Mouse (Mus musculus) stomach, embryonic 15.5 days (tissue): ENCODE results near the gene Il1f5. TPM values are rescaled to one million over a fixed set of nuclear protein-coding genes. Genes with fewer than 3 reads are reported as not detected.

Source experiments
- ATAC-seq: fragments of 200-750 bp; cut with Nextera tagmentation; 2 replicates; pipeline ENCODE4 v1.8.0; 2017; ENCODE audit warnings: low read depth, moderate number of reproducible peaks, moderate TSS enrichment; ENCODE audit not compliant: insufficient read depth, low FRiP score
- H3K27ac ChIP-seq: fragments of 300-500 bp; sonication (generic); 2 replicates; pipeline ENCODE4 v1.5.1; 2015; ENCODE audit warnings: mild to moderate bottlenecking, inconsistent platforms
- H3K27me3 ChIP-seq: fragments of 300-500 bp; sonication (generic); replicated peaks from 2 replicates; pipeline ENCODE4 v1.6.1; 2015; ENCODE audit warnings: inconsistent platforms
- H3K36me3 ChIP-seq: fragments of 300-500 bp; sonication (generic); 2 replicates; pipeline ENCODE4 v1.6.1; 2015; ENCODE audit warnings: inconsistent platforms
- H3K4me1 ChIP-seq: fragments of 300-500 bp; sonication (generic); 2 replicates; pipeline ENCODE4 v1.6.1; 2015; ENCODE audit warnings: inconsistent platforms
- H3K4me2 ChIP-seq: fragments of 300-500 bp; sonication (generic); 2 replicates; pipeline ENCODE4 v1.6.1; 2015; ENCODE audit warnings: mild to moderate bottlenecking, inconsistent platforms
- H3K4me3 ChIP-seq: fragments of 300-500 bp; sonication (generic); replicated peaks from 2 replicates; pipeline ENCODE4 v1.5.1; 2015; ENCODE audit warnings: inconsistent platforms
- H3K9ac ChIP-seq: fragments of 300-500 bp; sonication (generic); 2 replicates; pipeline ENCODE4 v1.6.1; 2015; ENCODE audit warnings: inconsistent platforms
- H3K9me3 ChIP-seq: fragments of 300-500 bp; sonication (generic); 2 replicates; pipeline ENCODE4 v1.6.1; 2016; ENCODE audit warnings: inconsistent platforms
- WGBS: fragments of 180-500 bp; shearing (Covaris S2); methylation state at CpG from one replicate; pipeline ENCODE4 v1.1.7; 2015; 5-methylcytosine and 5-hydroxymethylcytosine counted together
- polyA plus RNA-seq: library from polyadenylated mRNA; unstranded; fragments of >200 nt; fragmentation: Nextera tagmentation; extraction: Ambion mirVana; gene quantifications from 2 replicates; pipeline ENCODE4 v1.2.1, GENCODE M21; 2015

Il1f5 gene
- polyA plus RNA-seq, result 0.13 TPM in 1 of 2 replicates, not detected in the other

DNA sequence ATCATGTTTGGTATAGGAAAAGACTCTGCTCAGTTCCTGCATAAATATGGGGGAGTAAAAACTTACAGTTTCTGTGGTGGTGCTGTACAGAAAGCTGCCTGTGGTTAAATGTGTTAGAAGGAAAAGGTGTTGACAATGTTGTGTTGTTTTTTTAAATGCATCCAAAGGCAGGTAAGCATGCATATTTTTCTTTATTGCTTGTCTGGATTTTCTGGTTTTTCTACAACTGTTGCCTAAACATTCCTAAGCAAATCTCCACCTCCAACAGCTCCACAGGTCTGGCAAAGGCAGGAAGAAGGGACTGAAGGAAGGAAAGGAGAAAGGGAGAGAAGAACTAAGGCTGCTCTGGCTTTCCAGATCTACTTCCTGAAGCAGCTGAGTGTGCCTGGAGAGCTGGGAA, at the start of gene Il1f5:
Gene Il1f5, plus strand, starts transcription at position 301 of the 400 bp plus-strand sequence.
- Histone ChIP-seq H3K4me2 (no peak within 1 kb of the TSS), H3K4me1 (no peaks in the 10 kb centered on the region), H3K9me3 (no peaks in the 10 kb centered on the region), H3K4me3 (no peak within 1 kb of the TSS), H3K27ac (no peak within 1 kb of the TSS), H3K36me3 (no peaks in the 10 kb centered on the region), H3K27me3 (no peaks in the 10 kb centered on the region), H3K9ac (no peak within 1 kb of the TSS)
- ATAC-seq, result no peak

DNA sequence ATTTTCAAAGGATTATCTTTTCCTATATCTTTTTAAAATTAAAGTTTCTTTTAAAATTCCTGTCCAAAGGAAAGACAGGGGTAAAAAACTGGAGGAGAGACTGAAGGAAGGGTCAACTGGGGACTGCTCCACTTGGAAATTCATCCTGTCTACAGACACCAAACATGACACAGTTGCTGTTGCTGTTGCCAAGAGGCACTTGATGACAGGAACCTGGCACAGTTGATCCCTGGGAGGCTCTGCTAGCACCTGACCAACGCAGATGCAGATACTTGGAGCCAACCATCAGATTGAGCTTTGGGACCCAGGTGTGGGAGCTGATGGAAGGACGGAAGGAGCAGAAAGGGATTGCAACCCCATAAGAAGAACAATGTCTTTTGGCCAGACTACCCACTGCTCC, 49.6 kb upstream of the Il1f5 start:
- Histone ChIP-seq H3K4me1 (no peaks in the 10 kb centered on the region), H3K36me3 (no peaks in the 10 kb centered on the region), H3K9ac (no peak overlapping the region), H3K9me3 (no peaks in the 10 kb centered on the region), H3K27me3 (no peaks in the 10 kb centered on the region), H3K27ac (no peak overlapping the region), H3K4me3 (no peak overlapping the region), H3K4me2 (no peak overlapping the region)
- 82% methylated on average over 2 of the region's 2 CpGs for WGBS
- no peak for ATAC-seq

DNA sequence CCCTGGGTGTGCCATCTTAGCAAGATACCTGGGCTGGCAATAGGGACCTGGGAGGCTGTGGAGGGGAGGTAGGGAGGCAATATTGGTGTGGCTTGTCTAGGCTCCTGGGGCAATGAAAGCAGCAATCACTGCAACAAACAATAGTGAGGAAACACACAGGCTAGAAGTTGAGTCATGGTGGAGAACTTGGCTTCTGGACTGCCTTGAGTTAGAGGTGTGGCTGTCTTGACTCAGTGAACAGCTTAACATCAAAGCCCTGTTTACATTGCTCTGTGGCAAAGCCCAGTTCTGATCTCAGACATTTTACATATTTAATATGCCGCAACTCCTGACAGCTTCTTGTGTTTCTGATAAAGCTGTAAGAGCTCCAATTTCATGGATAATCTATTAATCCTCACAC, 9.3 kb upstream of the Il1f5 start:
- 85% methylated on average over 1 of the region's 1 CpGs for WGBS
- Histone ChIP-seq H3K9me3 (no peaks in the 10 kb centered on the region), H3K27ac (no peak overlapping the region), H3K4me1 (no peaks in the 10 kb centered on the region), H3K4me3 (no peak overlapping the region), H3K36me3 (no peaks in the 10 kb centered on the region), H3K4me2 (no peak overlapping the region), H3K27me3 (no peaks in the 10 kb centered on the region), H3K9ac (no peak overlapping the region)
- ATAC-seq, result no peak

DNA sequence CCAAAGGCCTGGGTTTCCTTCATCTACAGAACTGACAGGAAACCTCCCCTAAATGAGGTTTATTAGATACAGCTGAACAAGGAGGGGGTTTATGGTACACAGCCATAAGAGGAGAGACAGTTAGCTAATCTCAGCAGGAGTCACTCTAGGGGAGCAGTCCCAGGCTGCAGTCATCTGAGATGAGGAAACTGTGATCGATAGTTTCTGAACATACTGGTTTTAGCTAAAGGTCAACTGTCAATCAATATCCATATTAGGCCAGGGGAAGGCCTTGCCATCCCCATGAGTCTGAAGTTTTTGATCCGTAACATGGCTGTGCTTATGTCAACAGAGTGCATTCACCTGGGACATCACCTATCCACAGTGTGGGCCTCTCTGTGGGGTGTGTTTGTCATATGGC, 3.1 kb upstream of the Il1f5 start:
- WGBS, result 78% methylated on average over 2 of the region's 2 CpGs
- Histone ChIP-seq H3K9me3 (no peaks in the 10 kb centered on the region), H3K27ac (no peak overlapping the region), H3K27me3 (no peaks in the 10 kb centered on the region), H3K9ac (no peak overlapping the region), H3K36me3 (no peaks in the 10 kb centered on the region), H3K4me2 (no peak overlapping the region), H3K4me3 (no peak overlapping the region), H3K4me1 (no peaks in the 10 kb centered on the region)
- ATAC-seq, result no peak

DNA sequence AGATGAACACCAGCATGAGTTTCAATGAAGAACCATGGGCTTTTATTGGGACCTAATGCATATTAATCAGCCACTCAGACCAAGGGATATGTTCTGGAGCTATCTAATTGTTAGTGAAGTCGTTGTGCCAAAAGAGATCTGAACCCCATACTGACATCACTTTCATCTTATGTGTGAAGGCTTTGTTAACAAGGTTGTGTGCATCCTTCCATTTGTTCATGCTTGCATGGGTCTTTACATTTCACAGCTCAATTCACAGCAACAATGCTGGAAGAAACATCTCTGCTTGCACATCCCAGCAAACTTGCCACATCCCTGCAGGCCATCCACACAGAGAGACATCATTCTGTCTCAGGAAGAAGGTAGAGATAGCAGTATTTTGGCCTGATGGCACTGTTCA, 1.6 kb upstream of the Il1f5 start:
- Histone ChIP-seq H3K9me3 (no peaks in the 10 kb centered on the region), H3K9ac (no peak overlapping the region), H3K36me3 (no peaks in the 10 kb centered on the region), H3K4me2 (no peak overlapping the region), H3K4me3 (no peak overlapping the region), H3K27me3 (no peaks in the 10 kb centered on the region), H3K27ac (no peak overlapping the region), H3K4me1 (no peaks in the 10 kb centered on the region)
- no peak for ATAC-seq
- 37% methylated on average over 1 of the region's 1 CpGs for WGBS

DNA sequence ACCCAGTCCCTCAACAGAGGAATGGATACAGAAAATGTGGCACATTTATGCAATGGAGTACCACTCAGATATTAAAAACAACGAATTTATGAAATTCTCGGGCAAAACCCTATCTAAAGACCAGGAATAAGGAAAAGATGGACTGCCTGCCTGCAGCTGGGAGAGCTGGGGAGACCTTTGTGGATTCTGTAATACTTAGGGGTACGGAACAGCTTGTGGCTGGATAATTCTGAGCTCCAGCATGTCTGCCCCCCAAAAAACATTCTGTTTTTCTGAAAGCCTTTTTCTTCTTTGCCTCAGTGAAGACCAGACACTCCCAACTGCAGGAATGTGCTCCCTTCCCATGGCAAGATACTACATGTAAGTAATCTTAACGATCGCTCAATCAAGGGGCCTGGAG, 14.1 kb downstream of the Il1f5 start, which contains the start of gene Il1f10:
Gene Il1f10, plus strand, starts transcription at position 301 of the 400 bp plus-strand sequence.
- Histone ChIP-seq H3K27me3 (no peaks in the 10 kb centered on the region), H3K9ac (no peak within 1 kb of the TSS), H3K4me3 (no peak within 1 kb of the TSS), H3K4me1 (no peaks in the 10 kb centered on the region), H3K27ac (no peak within 1 kb of the TSS), H3K36me3 (no peaks in the 10 kb centered on the region), H3K4me2 (no peak within 1 kb of the TSS), H3K9me3 (no peaks in the 10 kb centered on the region)
- 66% methylated on average over 5 of the region's 5 CpGs for WGBS
- no peak for ATAC-seq

DNA sequence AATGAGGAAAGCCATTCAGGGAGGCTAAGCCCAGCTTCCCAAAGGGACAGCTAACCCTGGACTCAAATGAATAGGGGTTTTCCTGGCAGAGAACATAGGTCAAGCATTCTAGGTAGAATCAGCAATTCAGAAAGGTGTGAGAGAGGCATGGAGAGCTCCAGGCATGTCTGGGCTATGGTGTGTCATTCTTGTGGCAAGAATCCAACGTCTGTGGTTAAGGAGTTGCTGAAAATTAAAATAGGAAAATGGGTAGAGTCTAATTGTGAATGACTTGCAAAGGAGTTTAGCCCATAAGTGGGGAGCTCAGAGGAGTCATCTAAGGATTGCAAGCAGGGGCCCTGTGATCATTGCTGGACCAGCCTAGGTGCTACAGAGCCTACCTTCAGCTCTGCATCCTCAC, 17.9 kb downstream of the Il1f5 start:
- no peaks in the 10 kb centered on the region for H3K9me3 ChIP-seq
- H3K4me2 ChIP-seq, result no peak overlapping the region
- no peak overlapping the region for H3K9ac ChIP-seq
- H3K27ac ChIP-seq, result no peak overlapping the region
- no peak overlapping the region for H3K4me3 ChIP-seq
- no peaks in the 10 kb centered on the region for H3K4me1 ChIP-seq
- no peaks in the 10 kb centered on the region for H3K27me3 ChIP-seq
- ATAC-seq, result no peak
- no peaks in the 10 kb centered on the region for H3K36me3 ChIP-seq
- WGBS, result 28% methylated on average over 1 of the region's 1 CpGs

DNA sequence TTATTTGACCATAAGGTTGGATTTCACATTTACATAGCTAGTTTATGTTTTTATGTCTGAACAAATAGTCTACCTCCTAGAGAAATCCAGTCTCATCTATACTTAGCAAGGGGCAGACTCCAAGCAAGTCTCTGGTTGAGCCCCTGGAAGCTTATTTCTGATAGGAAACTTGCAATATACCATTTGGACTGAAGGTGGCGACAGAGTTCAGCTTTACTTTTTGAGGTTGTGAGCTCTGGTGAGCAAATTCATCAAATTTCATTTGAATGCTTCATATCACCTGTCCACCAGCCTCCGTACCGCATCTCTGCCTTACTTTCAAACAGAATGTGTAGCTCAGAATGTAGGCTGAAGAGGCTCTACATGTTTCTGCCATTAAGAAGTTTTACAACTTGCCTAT, 20.1 kb downstream of the Il1f5 start:
- no peaks in the 10 kb centered on the region for H3K36me3 ChIP-seq
- no peaks in the 10 kb centered on the region for H3K4me1 ChIP-seq
- no peak overlapping the region for H3K4me2 ChIP-seq
- WGBS, result 4% methylated on average over 3 of the region's 3 CpGs
- H3K4me3 ChIP-seq, result no peak overlapping the region
- H3K27ac ChIP-seq, result no peak overlapping the region
- H3K9ac ChIP-seq, result no peak overlapping the region
- no peaks in the 10 kb centered on the region for H3K9me3 ChIP-seq
- H3K27me3 ChIP-seq, result no peaks in the 10 kb centered on the region
- ATAC-seq, result no peak

DNA sequence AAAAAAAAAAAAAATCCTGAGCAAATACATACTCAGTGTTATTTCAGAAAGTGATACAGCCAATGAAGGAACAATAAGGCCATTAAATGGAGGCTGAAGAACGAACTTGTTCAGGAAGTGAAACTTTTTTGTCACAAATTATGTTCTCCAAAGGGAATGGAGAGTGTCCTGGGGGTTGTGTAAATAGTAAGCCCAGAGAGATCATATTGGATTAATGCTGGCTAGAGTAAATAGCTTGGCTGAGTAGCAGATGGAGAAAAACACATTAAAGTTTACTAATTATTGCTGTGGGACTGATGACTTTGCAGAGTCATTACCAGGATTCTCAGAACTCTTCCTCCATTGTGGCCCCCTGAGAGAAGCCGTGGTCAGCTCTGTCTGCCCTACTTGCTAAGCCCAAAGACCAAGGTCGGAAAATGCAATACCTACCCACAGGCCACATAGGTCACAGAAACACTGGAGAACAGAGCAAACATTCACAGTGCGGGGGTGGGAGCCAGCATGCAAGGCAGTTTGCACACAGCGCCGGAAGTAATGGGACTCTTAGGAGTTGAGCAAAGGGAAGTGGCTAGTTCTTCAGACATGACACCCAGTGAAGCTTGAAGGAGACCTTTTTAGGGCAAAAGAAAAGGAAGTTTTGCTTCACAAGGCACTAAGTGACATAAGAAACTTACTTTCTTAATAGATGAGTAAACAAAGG, 34.7 kb downstream of the Il1f5 start:
- Histone ChIP-seq H3K36me3 (no peaks in the 10 kb centered on the region), H3K4me3 (no peak overlapping the region), H3K4me2 (no peak overlapping the region), H3K9ac (no peak overlapping the region), H3K27ac (no peak overlapping the region), H3K4me1 (no peaks in the 10 kb centered on the region), H3K27me3 (no peaks in the 10 kb centered on the region), H3K9me3 (no peaks in the 10 kb centered on the region)
- WGBS, result 56% methylated on average over 6 of the region's 6 CpGs
- no peak; the same call in 1 of the 2 replicates for ATAC-seq

DNA sequence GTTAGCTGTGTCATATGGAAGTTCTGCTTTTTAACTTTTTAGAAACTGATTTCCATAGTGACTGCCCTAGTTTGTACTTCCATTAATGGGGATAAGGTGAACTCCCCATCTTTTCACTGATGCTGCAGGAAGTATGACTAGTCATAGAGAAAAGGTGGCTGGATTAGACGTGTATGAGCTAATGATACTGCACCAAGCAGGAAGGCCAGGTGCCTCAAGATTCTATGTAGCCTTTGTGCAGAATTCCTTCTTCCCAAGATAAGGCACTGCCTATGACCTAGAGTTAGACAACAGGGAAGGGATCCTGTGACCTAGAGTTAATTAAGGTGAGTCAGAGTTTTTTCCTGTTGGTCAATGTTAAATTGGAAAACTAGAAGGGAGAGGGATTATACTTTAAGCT, 40.2 kb downstream of the Il1f5 start:
- no peaks in the 10 kb centered on the region for H3K36me3 ChIP-seq
- no peak overlapping the region for H3K4me3 ChIP-seq
- WGBS, result 73% methylated on average over 1 of the region's 1 CpGs
- no peaks in the 10 kb centered on the region for H3K9me3 ChIP-seq
- H3K4me2 ChIP-seq, result no peak overlapping the region
- no peak overlapping the region for H3K27ac ChIP-seq
- ATAC-seq, result no peak
- H3K4me1 ChIP-seq, result no peaks in the 10 kb centered on the region
- no peaks in the 10 kb centered on the region for H3K27me3 ChIP-seq
- H3K9ac ChIP-seq, result no peak overlapping the region

DNA sequence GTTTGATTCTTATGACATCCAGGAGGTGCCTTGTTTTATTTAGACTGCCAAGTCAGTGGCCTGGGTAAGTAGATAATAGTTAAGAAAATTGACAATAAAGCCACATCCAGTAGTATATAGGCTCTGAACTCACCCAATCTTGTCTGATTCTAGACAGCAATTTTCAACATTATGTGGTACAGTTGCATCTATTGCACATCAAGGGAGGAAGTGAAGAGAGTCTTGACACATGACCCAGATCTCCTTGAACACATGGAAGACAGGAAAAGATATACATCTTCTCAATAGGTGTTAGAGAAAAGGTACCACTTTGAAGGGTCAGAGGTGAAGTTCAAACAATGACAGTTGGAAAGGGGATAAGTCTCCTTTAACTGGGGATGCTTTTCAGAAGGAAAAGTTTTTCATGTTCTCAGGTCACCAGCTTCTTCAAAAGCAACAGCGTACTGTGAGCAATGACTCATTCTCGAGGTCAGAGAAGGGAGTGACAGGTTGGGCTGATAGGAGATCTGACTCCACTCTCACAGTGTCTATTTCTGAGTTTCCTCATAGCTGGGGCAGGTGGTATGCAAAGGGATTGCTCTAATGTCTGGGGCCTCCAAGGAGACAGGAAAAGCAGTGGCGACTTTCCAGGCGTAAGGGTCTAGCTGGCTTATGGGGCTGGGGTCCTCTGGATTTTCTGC, 41.3 kb downstream of the Il1f5 start:
- WGBS, result 67% methylated on average over 4 of the region's 4 CpGs
- H3K9ac ChIP-seq, result no peak overlapping the region
- no peak for ATAC-seq
- no peaks in the 10 kb centered on the region for H3K36me3 ChIP-seq
- no peaks in the 10 kb centered on the region for H3K27me3 ChIP-seq
- H3K9me3 ChIP-seq, result no peaks in the 10 kb centered on the region
- H3K4me1 ChIP-seq, result no peaks in the 10 kb centered on the region
- H3K4me2 ChIP-seq, result no peak overlapping the region
- H3K27ac ChIP-seq, result no peak overlapping the region
- H3K4me3 ChIP-seq, result no peak overlapping the region
